Mouse (Mus musculus) A20 (cell line): ENCODE data around the gene Fam189a2.

Source experiments
- DNase-seq: peaks from one replicate; pipeline ENCODE4 v3.0.0-alpha.2; 2011; ENCODE audit warnings: low read depth, low spot score

Gene Fam189a2

DNA sequence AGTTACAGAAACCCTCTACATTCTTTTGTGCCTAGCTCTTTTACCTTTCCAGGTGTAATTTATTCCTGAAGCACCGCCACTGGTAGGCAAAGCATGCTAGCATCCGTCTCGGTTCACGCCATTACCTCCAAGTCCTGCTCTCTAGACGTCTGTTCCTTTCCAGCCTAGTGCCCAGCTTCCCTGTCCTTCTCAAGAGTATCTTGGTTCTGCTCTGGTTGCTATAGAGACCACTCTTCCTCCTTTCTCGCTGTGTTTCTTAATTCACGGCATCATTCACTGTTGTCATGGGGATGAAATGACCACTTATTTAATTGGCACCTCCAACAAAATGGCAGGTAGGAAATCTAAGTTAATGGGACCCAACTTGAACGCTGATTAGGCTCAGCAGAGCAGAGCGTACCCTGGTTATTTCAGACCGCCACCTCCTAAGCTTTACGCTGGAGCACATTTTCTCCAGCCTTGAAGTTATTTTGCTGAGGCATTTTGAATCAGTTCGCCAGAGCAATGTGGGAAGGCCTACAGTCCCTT, 89.3 kb downstream of the Fam189a2 start:
- no peak for DNase-seq

- DNase-seq = no peak
Measured at GRCm38 (mm10) chr19:23930826-23931225, 100.0 kb downstream of the Fam189a2 start.

- DNase-seq = no peak
Measured at GRCm38 (mm10) chr19:23925541-23925940, 105.3 kb downstream of the Fam189a2 start.

DNA sequence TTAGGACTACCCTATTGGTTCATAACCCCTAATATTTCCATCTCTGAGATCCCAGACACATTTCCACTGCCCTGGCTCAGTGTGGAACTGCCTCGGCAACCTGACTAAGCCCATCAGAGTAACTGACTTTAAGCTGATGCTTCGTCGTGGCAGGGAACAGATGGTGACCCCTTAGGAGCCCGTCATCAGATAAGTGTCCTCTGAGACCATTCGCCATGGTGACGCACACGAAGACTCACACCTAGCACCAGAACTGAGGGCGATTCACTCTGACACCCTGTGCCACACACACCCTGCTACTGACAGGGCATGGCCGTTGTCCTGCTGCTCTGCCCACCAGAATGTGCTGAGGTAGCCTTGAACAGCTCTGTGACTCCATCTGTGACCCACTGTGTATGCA, 106.0 kb downstream of the Fam189a2 start:
- no peak for DNase-seq

GRCm38 (mm10) chr19:23924057-23924456, 106.8 kb downstream of the Fam189a2 start:
- no peak for DNase-seq
